Mouse (Mus musculus): ENCODE data around the gene Gab2. TPM values are rescaled to one million over a fixed set of nuclear protein-coding genes. Genes with fewer than 3 reads are reported as not detected.

Gab2 gene
- total RNA-seq, 2 experiments from 2014 or later = 12.4 to 12.8 TPM

- intact Hi-C loops (cut with DNase I) = no loop called here
- DNase-seq (ENCODE audit: low spot score in 2 of 2) = no peak
These were observed 251.9 kb downstream of the Gab2 start for GRCm38 (mm10) chr7:97333113-97333898.

- intact Hi-C loops (cut with DNase I) = no loop called here
- no peak for DNase-seq (ENCODE audit: low spot score in 2 of 2)
These were observed 253.0 kb downstream of the Gab2 start for GRCm38 (mm10) chr7:97334406-97334805.

- no peak for DNase-seq (ENCODE audit: low spot score in 2 of 2)
- intact Hi-C loops (cut with DNase I) = no loop called here
These were observed 255.3 kb downstream of the Gab2 start for GRCm38 (mm10) chr7:97336678-97337077.

- intact Hi-C loops (cut with DNase I) = no loop called here
- DNase-seq (ENCODE audit: low spot score in 2 of 2) = no peak
These were observed 257.2 kb downstream of the Gab2 start for GRCm38 (mm10) chr7:97338593-97338992.

GRCm38 (mm10) chr7:97339623-97340022, 258.2 kb downstream of the Gab2 start:
- DNase-seq (ENCODE audit: low spot score in 2 of 2) = peak; percentile 30 to 49
- intact Hi-C loops (cut with DNase I) = no loop called here

- intact Hi-C loops (cut with DNase I) = no loop called here
- DNase-seq (ENCODE audit: low spot score in 2 of 2) = no peak
These were observed 259.8 kb downstream of the Gab2 start for GRCm38 (mm10) chr7:97340907-97341849.

- DNase-seq (ENCODE audit: low spot score in 2 of 2) = no peak
- intact Hi-C loops (cut with DNase I) = no loop called here
These were observed 261.6 kb downstream of the Gab2 start for GRCm38 (mm10) chr7:97342961-97343360.

- no peak for DNase-seq (ENCODE audit: low spot score in 2 of 2)
These were observed 263.3 kb downstream of the Gab2 start for GRCm38 (mm10) chr7:97344655-97345054.

GRCm38 (mm10) chr7:97345229-97345871, 264.0 kb downstream of the Gab2 start:
- peak; percentile 85 to 87 for DNase-seq (ENCODE audit: low spot score in 2 of 2)
- intact Hi-C loops (cut with DNase I) = no loop called here

More at GRCm38 (mm10) chr7:97344655-97345054, 263.3 kb downstream of the Gab2 start:
- intact Hi-C loops (cut with DNase I) = no loop called here

GRCm38 (mm10) chr7:97346111-97346821, 264.9 kb downstream of the Gab2 start:
- intact Hi-C loops (cut with DNase I) = no loop called here
- no peak for DNase-seq (ENCODE audit: low spot score in 2 of 2)

- no peak for DNase-seq (ENCODE audit: low spot score in 2 of 2)
- intact Hi-C loops (cut with DNase I) = no loop called here
These were observed 265.4 kb downstream of the Gab2 start for GRCm38 (mm10) chr7:97346822-97347166.

- intact Hi-C loops (cut with DNase I) = no loop called here
- DNase-seq (ENCODE audit: low spot score in 2 of 2) = no peak
These were observed 266.1 kb downstream of the Gab2 start for GRCm38 (mm10) chr7:97347464-97347863.

GRCm38 (mm10) chr7:97348318-97348717, 266.9 kb downstream of the Gab2 start:
- intact Hi-C loops (cut with DNase I) = no loop called here
- DNase-seq (ENCODE audit: low spot score in 2 of 2) = no peak

- no peak for DNase-seq (ENCODE audit: low spot score in 2 of 2)
- intact Hi-C loops (cut with DNase I) = no loop called here
These were observed 267.4 kb downstream of the Gab2 start for GRCm38 (mm10) chr7:97348836-97349235.

- intact Hi-C loops (cut with DNase I) = no loop called here
- no peak for DNase-seq (ENCODE audit: low spot score in 2 of 2)
These were observed 268.1 kb downstream of the Gab2 start for GRCm38 (mm10) chr7:97349438-97349837.

GRCm38 (mm10) chr7:97350891-97351290, 269.5 kb downstream of the Gab2 start:
- intact Hi-C loops (cut with DNase I) = no loop called here
- no peak for DNase-seq (ENCODE audit: low spot score in 2 of 2)

- DNase-seq (ENCODE audit: low spot score in 2 of 2) = no peak
- intact Hi-C loops (cut with DNase I) = no loop called here
These were observed 270.6 kb downstream of the Gab2 start for GRCm38 (mm10) chr7:97351792-97352513.

- no peak for DNase-seq (ENCODE audit: low spot score in 2 of 2)
- intact Hi-C loops (cut with DNase I) = no loop called here
These were observed 272.0 kb downstream of the Gab2 start for GRCm38 (mm10) chr7:97353356-97353755.

Measured in left cerebral cortex, postnatal 36 days (tissue).